In genomic region chrX:98835989-98836388, GRCm38 (mm10) we compare ENCODE assay signal across 22 mouse cellular contexts. TPM values are rescaled to one million over a fixed set of nuclear protein-coding genes. Genes with fewer than 3 reads are reported as not detected.
DNase-seq lines count a peak whose midpoint lies in the region; ATAC-seq and TF ChIP-seq lines count a peak whose summit lies in the region.
"Had no signal": no experiment of that assay in that cellular context is flagged by ENCODE, and none has a peak within 500 bp of the region (broad histone marks: within the 10 kb centered on the region; RNA-seq: fewer than 3 reads in every experiment).

No protein-coding gene starts in this region.

- H3K4me3 ChIP-seq in lung, postnatal 0 days (ENCODE audit: low read depth, low read length) = no peak overlapping the region
- no peak overlapping the region for H3K4me3 ChIP-seq in myocyte
- H3K4me3 ChIP-seq: embryonic facial prominence, embryonic 15.5 days; forebrain, embryonic 15.5 days; heart, embryonic 10.5 days; hindbrain, embryonic 12.5 days had no signal

- H3K9me3 ChIP-seq in lung, postnatal 0 days (ENCODE audit: low read length) = no peaks in the 10 kb centered on the region
- H3K9me3 ChIP-seq: embryonic facial prominence, embryonic 15.5 days; forebrain, embryonic 15.5 days; G1E; heart, embryonic 10.5 days; hindbrain, embryonic 12.5 days had no signal

- no peak overlapping the region for H3K9ac ChIP-seq in lung, postnatal 0 days (replicated peaks; ENCODE audit: low read depth)
- H3K9ac ChIP-seq: embryonic facial prominence, embryonic 15.5 days; forebrain, embryonic 15.5 days; hindbrain, embryonic 12.5 days had no signal

- TF ChIP-seq CTCF in lung, postnatal 0 days (IDR thresholded peaks at IDR 0.05) = no peak

- H3K27ac ChIP-seq in lung, postnatal 0 days (ENCODE audit: low read length) = no peak overlapping the region
- H3K27ac ChIP-seq: embryonic facial prominence, embryonic 15.5 days; forebrain, embryonic 15.5 days; heart, embryonic 10.5 days; hindbrain, embryonic 12.5 days had no signal

- WGBS in lung, postnatal 0 days = 50% methylated on average over 1 of the region's 1 CpGs

- peak; percentile 61 for TF ChIP-seq EP300 in lung, postnatal 0 days (IDR thresholded peaks at IDR 0.05)

- no peak overlapping the region for H3K4me2 ChIP-seq in lung, postnatal 0 days (replicated peaks; ENCODE audit: low read depth, low read length)
- no peak overlapping the region for H3K4me2 ChIP-seq in myocyte (ENCODE audit: low read depth)
- H3K4me2 ChIP-seq: embryonic facial prominence, embryonic 15.5 days; forebrain, embryonic 15.5 days; hindbrain, embryonic 12.5 days had no signal

- DNase-seq in lung, adult 18-20 months = peak; percentile 21 to 56
- DNase-seq in lung, postnatal 14 days = no peak
- peak; percentile 1 for DNase-seq in 416B (ENCODE audit: low read depth)
- DNase-seq in lung, postnatal 0 days (ENCODE audit: low spot score) = peak; percentile 44
- DNase-seq in cerebellum, adult 11-12 months = no peak
- DNase-seq in spleen, postnatal 36 days (ENCODE audit: low spot score in 2 of 2) = no peak
- DNase-seq: adrenal gland, postnatal 10 days; B cell, adult 2 months; cerebellum, adult 18-20 months; cerebellum, adult 9-11 months; cerebellum, postnatal 36 days; heart, adult 18-20 months; heart, postnatal 10 days; heart, postnatal 4 days had no signal

- H3K79me2 ChIP-seq in myocyte (ENCODE audit: control insufficient read depth, insufficient read depth) = no peaks in the 10 kb centered on the region

- peak; percentile 65 for ATAC-seq in lung, postnatal 0 days
- ATAC-seq: CD4-positive, CD25-positive, alpha-beta regulatory T cell, adult 4 months; forebrain, embryonic 15.5 days; hindbrain, embryonic 16.5 days had no signal

- TF ChIP-seq POLR2A in myocyte (IDR thresholded peaks at IDR 0.05; ENCODE audit: insufficient read length, low read depth) = no peak

- H3K27me3 ChIP-seq in lung, postnatal 0 days (replicated peaks; ENCODE audit: insufficient read depth, low read length) = no peaks in the 10 kb centered on the region
- no peaks in the 10 kb centered on the region for H3K27me3 ChIP-seq in myocyte (ENCODE audit: control insufficient read depth, insufficient read depth, insufficient read length)
- H3K27me3 ChIP-seq: embryonic facial prominence, embryonic 15.5 days; forebrain, embryonic 15.5 days; hindbrain, embryonic 12.5 days had no signal

- no peaks in the 10 kb centered on the region for H3K36me3 ChIP-seq in lung, postnatal 0 days (ENCODE audit: insufficient read depth, low read length)
- H3K36me3 ChIP-seq in myocyte (ENCODE audit: control insufficient read depth, insufficient read depth) = no peaks in the 10 kb centered on the region
- H3K36me3 ChIP-seq: embryonic facial prominence, embryonic 15.5 days; forebrain, embryonic 15.5 days; G1E; heart, embryonic 10.5 days; hindbrain, embryonic 12.5 days had no signal

- H3ac ChIP-seq in myocyte (ENCODE audit: control insufficient read depth, insufficient read length) = no peak overlapping the region

- H3K4me1 ChIP-seq in lung, postnatal 0 days (ENCODE audit: insufficient read depth, low read depth, low read length) = no peaks in the 10 kb centered on the region
- H3K4me1 ChIP-seq: embryonic facial prominence, embryonic 15.5 days; forebrain, embryonic 15.5 days; heart, embryonic 10.5 days; hindbrain, embryonic 12.5 days had no signal

TF ChIP-seq in myocyte, 11 proteins besides CTCF, POLR2A, EP300 and RAD21:
- no peak for TF ChIP-seq USF1 (IDR thresholded peaks at IDR 0.05; ENCODE audit: low read depth)
- peak in 2 of 3 experiments; percentile 22 to 63 for TF ChIP-seq MYOD1 (IDR thresholded peaks at IDR 0.05; ENCODE audit: control insufficient read depth in 1 of 3, insufficient read length in 2 of 3, low read depth in 2 of 3)
- peak; percentile 15 for TF ChIP-seq SRF (IDR thresholded peaks at IDR 0.05; ENCODE audit: control insufficient read depth, insufficient read length, low read depth)
TF ChIP-seq in myocyte: peak in this region for 2.

RNA-seq across cellular contexts. Expression of gene Ophn1, which starts 54.8 kb away (rescaled TPM):
- 17.7 and 18.9 TPM in 2 replicates for polyA plus RNA-seq in lung, postnatal 0 days (2015; fragmentation: Nextera tagmentation; extraction: Ambion mirVana)
- 3.6 TPM for polyA plus RNA-seq in myocyte (2012; fragmentation: generic; extraction: Trizol)
- polyA plus RNA-seq: G1E had no signal

Comparison
In these comparisons a context has a peak if more than half of its experiments do, and no peak if none do; other contexts are left out.
1. DNase-seq: peak in lung, adult 18-20 months (2 of 2), 416B (single experiment) and lung, postnatal 0 days (single experiment); none in lung, postnatal 14 days (single experiment), cerebellum, adult 11-12 months (single experiment) and spleen, postnatal 36 days (0 of 2).